In the genomic region with DNA sequence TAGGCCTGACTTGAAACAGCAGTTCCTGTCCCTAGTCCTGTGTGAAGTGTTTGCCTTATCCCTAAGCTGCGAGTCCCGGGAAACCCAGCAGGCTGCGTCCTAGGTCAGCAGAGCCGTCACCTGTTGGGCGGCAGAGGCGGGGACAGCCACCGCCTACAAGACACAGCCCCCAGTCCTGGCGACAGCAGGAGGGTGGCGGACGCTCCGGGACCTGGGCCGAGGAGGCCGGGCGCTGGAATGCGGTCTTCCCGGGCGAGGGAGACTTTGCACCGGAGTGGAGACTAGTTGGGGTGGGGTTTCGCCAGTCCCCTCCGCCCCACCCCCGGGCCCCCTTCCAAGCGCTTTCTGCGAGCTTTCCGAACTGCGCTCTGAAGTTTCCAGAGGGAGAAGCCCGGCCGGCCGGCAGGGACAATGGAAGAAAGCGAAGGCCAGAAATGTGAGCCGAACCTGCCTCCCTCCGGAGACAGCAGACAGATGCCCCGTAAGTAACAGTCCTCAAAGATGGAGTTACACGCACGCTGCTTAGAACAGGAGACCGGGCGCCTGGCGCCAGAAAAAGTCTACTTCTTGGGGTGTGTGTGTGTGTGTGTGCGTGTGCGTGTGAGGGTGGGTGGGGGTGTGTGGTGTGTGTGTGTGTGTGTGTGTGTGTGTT, we compare ENCODE assay signal across 8 mouse cellular contexts.
DNase-seq lines count a peak whose midpoint lies in the region; ATAC-seq and TF ChIP-seq lines count a peak whose summit lies in the region.

No protein-coding gene starts in this region.

- H3K27ac ChIP-seq in embryonic facial prominence, embryonic 13.5 days, result peak overlapping the region; percentile 83
- peak overlapping the region; percentile 79 for H3K27ac ChIP-seq in heart, embryonic 13.5 days (replicated peaks)
- peak overlapping the region; percentile 91 for H3K27ac ChIP-seq in kidney, postnatal 0 days
- H3K27ac ChIP-seq in stomach, postnatal 0 days (replicated peaks), result peak overlapping the region; percentile 95

- ATAC-seq in embryonic facial prominence, embryonic 13.5 days (ENCODE audit: insufficient number of reproducible peaks, insufficient read depth, low FRiP score, low TSS enrichment, low read depth), result peak; percentile 67
- peak; percentile 37; the same call in 1 of the 2 replicates for ATAC-seq in heart, embryonic 13.5 days (ENCODE audit: extremely low read depth, insufficient number of reproducible peaks, low FRiP score, low TSS enrichment)
- peak; percentile 90 for ATAC-seq in kidney, postnatal 0 days (replicated peaks; ENCODE audit: low FRiP score, low read depth)
- ATAC-seq in stomach, postnatal 0 days (ENCODE audit: low FRiP score, low TSS enrichment), result peak; percentile 93

- no peaks in the 10 kb centered on the region for H3K27me3 ChIP-seq in embryonic facial prominence, embryonic 13.5 days
- H3K27me3 ChIP-seq in heart, embryonic 13.5 days (replicated peaks), result no peaks in the 10 kb centered on the region
- H3K27me3 ChIP-seq in kidney, postnatal 0 days (ENCODE audit: insufficient read depth, low read length), result no peaks in the 10 kb centered on the region
- no peaks in the 10 kb centered on the region for H3K27me3 ChIP-seq in stomach, postnatal 0 days (ENCODE audit: control insufficient read depth, insufficient read depth, low read length)

- peak; percentile 56; the same call in 1 of the 2 replicates for TF ChIP-seq CTCF in kidney, postnatal 0 days (IDR thresholded peaks at IDR 0.05; ENCODE audit: low read depth)
- TF ChIP-seq CTCF in stomach, postnatal 0 days (IDR thresholded peaks at IDR 0.05; ENCODE audit: low read depth), result peak; percentile 64

- DNase-seq in right cerebral cortex, postnatal 10 days (ENCODE audit: low spot score in 2 of 2), result peak; percentile 32 to 34
- DNase-seq in right cerebral cortex, postnatal 25 days, result no peak
- DNase-seq in kidney, postnatal 0 days (ENCODE audit: low spot score), result peak; percentile 83
- DNase-seq in lung, postnatal 36 days, result peak; percentile 87
- DNase-seq in stomach, postnatal 0 days (ENCODE audit: low spot score), result peak; percentile 87
- no peak for DNase-seq in frontal cortex, postnatal 36 days (ENCODE audit: low spot score in 2 of 2)

- peak overlapping the region; percentile 60 for H3K4me3 ChIP-seq in embryonic facial prominence, embryonic 13.5 days
- H3K4me3 ChIP-seq in heart, embryonic 13.5 days, result peak overlapping the region; percentile 69
- H3K4me3 ChIP-seq in kidney, postnatal 0 days (replicated peaks; ENCODE audit: low read depth, low read length), result peak overlapping the region; percentile 52
- H3K4me3 ChIP-seq in stomach, postnatal 0 days (ENCODE audit: low read depth, low read length), result peak overlapping the region; percentile 59

- no peaks in the 10 kb centered on the region for H3K9me3 ChIP-seq in embryonic facial prominence, embryonic 13.5 days
- 0 out of 2 replicates have a peak, but pooled peaks cover 2% of the 10 kb centered on the region for H3K9me3 ChIP-seq in heart, embryonic 13.5 days
- H3K9me3 ChIP-seq in kidney, postnatal 0 days (replicated peaks; ENCODE audit: low read length), result no peaks in the 10 kb centered on the region
- no peaks in the 10 kb centered on the region for H3K9me3 ChIP-seq in stomach, postnatal 0 days (ENCODE audit: control insufficient read depth, low read length)

- H3K4me1 ChIP-seq in embryonic facial prominence, embryonic 13.5 days, result peaks cover 20% of the 10 kb centered on the region
- peaks cover 30% of the 10 kb centered on the region for H3K4me1 ChIP-seq in heart, embryonic 13.5 days
- H3K4me1 ChIP-seq in kidney, postnatal 0 days (replicated peaks; ENCODE audit: insufficient read depth, low read length), result peaks cover 7% of the 10 kb centered on the region; the same call in 1 of the 2 replicates
- H3K4me1 ChIP-seq in stomach, postnatal 0 days (replicated peaks; ENCODE audit: control insufficient read depth, insufficient read depth), result no peaks in the 10 kb centered on the region

- no peak for TF ChIP-seq EP300 in stomach, postnatal 0 days (optimal IDR thresholded peaks at IDR 0.05)

- under 1% methylated on average over 39 of the region's 39 CpGs for WGBS in embryonic facial prominence, embryonic 13.5 days
- WGBS in heart, embryonic 13.5 days, result under 1% methylated on average over 39 of the region's 39 CpGs
- WGBS in kidney, postnatal 0 days, result under 1% methylated on average over 38 of the region's 39 CpGs
- under 1% methylated on average over 38 of the region's 39 CpGs for WGBS in stomach, postnatal 0 days

- peak overlapping the region; percentile 78 for H3K4me2 ChIP-seq in embryonic facial prominence, embryonic 13.5 days
- peak overlapping the region; percentile 78 for H3K4me2 ChIP-seq in heart, embryonic 13.5 days
- H3K4me2 ChIP-seq in kidney, postnatal 0 days (ENCODE audit: low read length), result peak overlapping the region; percentile 59
- H3K4me2 ChIP-seq in stomach, postnatal 0 days (replicated peaks; ENCODE audit: low read depth), result peak overlapping the region; percentile 77

- H3K9ac ChIP-seq in embryonic facial prominence, embryonic 13.5 days, result peak overlapping the region; percentile 78
- peak overlapping the region; percentile 84 for H3K9ac ChIP-seq in heart, embryonic 13.5 days
- H3K9ac ChIP-seq in kidney, postnatal 0 days (ENCODE audit: low read depth, low read length), result peak overlapping the region; percentile 65
- H3K9ac ChIP-seq in stomach, postnatal 0 days (ENCODE audit: low read length), result peak overlapping the region; percentile 72

- no peaks in the 10 kb centered on the region for H3K36me3 ChIP-seq in embryonic facial prominence, embryonic 13.5 days
- no peaks in the 10 kb centered on the region for H3K36me3 ChIP-seq in heart, embryonic 13.5 days
- no peaks in the 10 kb centered on the region for H3K36me3 ChIP-seq in kidney, postnatal 0 days (ENCODE audit: insufficient read depth, low read length)
- H3K36me3 ChIP-seq in stomach, postnatal 0 days (ENCODE audit: control insufficient read depth, insufficient read depth, low read length), result no peaks in the 10 kb centered on the region

Comparison
In these comparisons a context has a peak if more than half of its experiments do, and no peak if none do; other contexts are left out.
1. DNase-seq: peak in right cerebral cortex, postnatal 10 days (2 of 2), kidney, postnatal 0 days (single experiment), lung, postnatal 36 days (single experiment) and stomach, postnatal 0 days (single experiment); none in right cerebral cortex, postnatal 25 days (single experiment) and frontal cortex, postnatal 36 days (0 of 2).
2. ATAC-seq: peak in every context shown above with its lines; median percentile 93 in stomach, postnatal 0 days; 90 in kidney, postnatal 0 days; 67 in embryonic facial prominence, embryonic 13.5 days; 37 in heart, embryonic 13.5 days.
3. Peak in every context shown above with its lines, with median percentiles within 50 percentile points of each other: H3K27ac ChIP-seq, H3K4me2 ChIP-seq, H3K4me3 ChIP-seq and H3K9ac ChIP-seq.